Mouse (Mus musculus): ENCODE data around the gene Snx3. TPM values are rescaled to one million over a fixed set of nuclear protein-coding genes. Genes with fewer than 3 reads are reported as not detected.
A peak's percentile ranks its signal among the peaks of the same experiment; 100 is the strongest.

Gene Snx3
- polyA plus RNA-seq (2016; fragmentation: Nextera tagmentation; extraction: Ambion mirVana), result 236 and 240 TPM in 2 replicates

DNA sequence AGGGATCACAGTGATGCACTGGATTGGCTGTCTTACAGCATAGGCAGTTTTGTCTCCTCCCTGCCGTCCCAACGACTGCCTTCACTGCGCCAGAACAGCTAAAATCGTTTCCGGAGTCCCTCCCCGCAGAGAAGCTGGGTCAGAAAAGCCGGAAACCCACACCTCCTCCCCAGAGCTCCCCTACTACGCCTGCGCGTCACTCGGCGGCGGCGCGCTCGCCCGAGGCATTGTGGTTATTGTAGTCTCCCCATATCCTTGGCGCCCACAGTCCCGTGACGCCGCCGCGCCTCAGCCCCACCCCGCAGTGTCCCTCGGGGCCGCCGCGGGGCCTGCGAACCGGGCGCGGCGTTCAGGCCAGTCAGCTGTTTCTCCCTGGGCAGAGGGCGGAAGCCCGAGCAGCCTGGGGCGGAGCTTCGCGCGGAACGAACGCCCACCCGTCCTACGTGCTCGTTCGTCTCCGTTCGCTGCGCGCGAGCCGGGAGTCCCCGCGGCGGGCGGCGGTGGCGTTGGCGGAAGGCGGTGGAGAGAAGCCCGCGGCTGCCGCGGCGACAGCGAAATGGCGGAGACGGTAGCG is at the start of gene Snx3:
Gene Snx3, plus strand, starts transcription at position 256 of the 574 bp plus-strand sequence.
- WGBS, result under 1% methylated on average over 68 of the region's 68 CpGs
- Histone ChIP-seq H3K27ac (peak within 1 kb of the TSS; percentile 97), H3K4me3 (peak within 1 kb of the TSS; percentile 97), H3K36me3 (peaks cover 13% of the 10 kb centered on the region), H3K9me3 (replicated peaks) (no peaks in the 10 kb centered on the region), H3K4me1 (peaks cover 12% of the 10 kb centered on the region), H3K27me3 (ENCODE audit: low read depth, poor library complexity, severe bottlenecking) (no peaks in the 10 kb centered on the region)
- peak; percentile 95 for DNase-seq (ENCODE audit: low spot score)

- Histone ChIP-seq H3K4me1 (no peaks in the 10 kb centered on the region), H3K27me3 (ENCODE audit: low read depth, poor library complexity, severe bottlenecking) (no peaks in the 10 kb centered on the region), H3K9me3 (replicated peaks) (no peaks in the 10 kb centered on the region), H3K27ac (no peak overlapping the region), H3K36me3 (peaks cover 10% of the 10 kb centered on the region), H3K4me3 (no peak overlapping the region)
- WGBS, result 84% methylated on average over 11 of the region's 11 CpGs
- DNase-seq (ENCODE audit: low spot score), result no peak
Observed at GRCm38 (mm10) chr10:42454266-42454665, 47.6 kb upstream of the Snx3 start.

DNA sequence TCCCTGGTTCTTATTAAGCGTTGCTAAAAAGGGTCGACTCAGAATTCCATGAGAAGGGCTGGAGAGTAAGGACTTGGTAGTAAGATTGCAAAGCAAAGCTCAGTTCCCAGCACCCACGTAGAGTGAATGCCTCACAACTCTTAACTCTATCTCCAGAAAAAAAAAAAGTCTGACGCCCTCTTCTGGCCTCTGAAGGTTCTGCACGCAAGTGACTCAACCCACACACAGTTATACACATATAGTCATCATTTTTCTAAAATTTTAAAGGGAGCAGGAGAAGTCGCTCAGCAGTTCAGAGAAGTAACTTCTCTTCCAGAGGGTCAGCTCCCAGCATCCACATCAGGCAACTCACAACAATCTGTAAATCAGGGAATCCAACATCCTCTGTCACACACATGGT is 47.1 kb upstream of the Snx3 start:
- WGBS, result 90% methylated on average over 6 of the region's 6 CpGs
- Histone ChIP-seq H3K27me3 (ENCODE audit: low read depth, poor library complexity, severe bottlenecking) (no peaks in the 10 kb centered on the region), H3K36me3 (peaks cover 14% of the 10 kb centered on the region), H3K27ac (no peak overlapping the region), H3K9me3 (replicated peaks) (no peaks in the 10 kb centered on the region), H3K4me3 (no peak overlapping the region), H3K4me1 (no peaks in the 10 kb centered on the region)
- no peak for DNase-seq (ENCODE audit: low spot score)

DNA sequence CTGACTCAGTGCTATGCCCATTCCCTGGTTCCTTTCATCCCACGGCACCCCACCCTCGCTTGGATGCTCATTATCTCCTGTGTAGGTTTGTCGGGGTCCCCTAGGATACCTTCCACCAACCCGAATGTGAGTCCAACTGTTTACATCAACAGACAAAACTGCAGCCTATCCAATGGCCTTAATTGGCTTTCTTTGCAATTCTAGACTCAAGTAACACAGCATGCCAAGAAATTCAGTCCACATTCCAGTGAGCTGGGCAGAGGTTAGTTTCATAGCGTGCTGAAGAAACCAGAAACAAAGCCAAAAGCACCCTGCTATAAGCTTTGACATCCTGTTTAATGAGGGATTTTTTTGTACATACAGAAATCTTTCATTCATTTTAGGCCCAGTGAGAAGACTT is 45.8 kb upstream of the Snx3 start:
- DNase-seq (ENCODE audit: low spot score), result no peak
- Histone ChIP-seq H3K27ac (no peak overlapping the region), H3K27me3 (ENCODE audit: low read depth, poor library complexity, severe bottlenecking) (no peaks in the 10 kb centered on the region), H3K9me3 (replicated peaks) (no peaks in the 10 kb centered on the region), H3K4me3 (no peak overlapping the region), H3K4me1 (no peaks in the 10 kb centered on the region), H3K36me3 (peaks cover 15% of the 10 kb centered on the region)
- WGBS, result 89% methylated on average over 5 of the region's 5 CpGs

- Histone ChIP-seq H3K27me3 (ENCODE audit: low read depth, poor library complexity, severe bottlenecking) (no peaks in the 10 kb centered on the region), H3K27ac (0 out of 2 replicates have a peak overlapping the region, but pooled peaks have one; percentile 9), H3K36me3 (peaks cover 15% of the 10 kb centered on the region), H3K4me1 (no peaks in the 10 kb centered on the region), H3K9me3 (replicated peaks) (no peaks in the 10 kb centered on the region), H3K4me3 (no peak overlapping the region)
- WGBS, result 83% methylated on average over 9 of the region's 9 CpGs
- no peak for DNase-seq (ENCODE audit: low spot score)
Observed at GRCm38 (mm10) chr10:42457557-42458191, 44.2 kb upstream of the Snx3 start.

GRCm38 (mm10) chr10:42464224-42464623 is 37.6 kb upstream of the Snx3 start:
- no peak for DNase-seq (ENCODE audit: low spot score)
- Histone ChIP-seq H3K27me3 (ENCODE audit: low read depth, poor library complexity, severe bottlenecking) (no peaks in the 10 kb centered on the region), H3K27ac (peak overlapping the region; percentile 47), H3K36me3 (peaks cover 6% of the 10 kb centered on the region), H3K4me3 (no peak overlapping the region), H3K4me1 (peaks cover 8% of the 10 kb centered on the region), H3K9me3 (replicated peaks) (no peaks in the 10 kb centered on the region)
- WGBS, result 28% methylated on average over 5 of the region's 5 CpGs

- Histone ChIP-seq H3K4me3 (no peak overlapping the region), H3K27ac (no peak overlapping the region), H3K9me3 (replicated peaks) (no peaks in the 10 kb centered on the region), H3K27me3 (ENCODE audit: low read depth, poor library complexity, severe bottlenecking) (no peaks in the 10 kb centered on the region), H3K4me1 (peaks cover 8% of the 10 kb centered on the region), H3K36me3 (no peaks in the 10 kb centered on the region)
- 76% methylated on average over 14 of the region's 14 CpGs for WGBS
- no peak for DNase-seq (ENCODE audit: low spot score)
Observed at GRCm38 (mm10) chr10:42464805-42465204, 37.0 kb upstream of the Snx3 start.

- DNase-seq (ENCODE audit: low spot score), result no peak
- no peaks in the 10 kb centered on the region for H3K27me3 ChIP-seq (ENCODE audit: low read depth, poor library complexity, severe bottlenecking)
- H3K27ac ChIP-seq, result no peak overlapping the region
- WGBS, result 74% methylated on average over 6 of the region's 6 CpGs
- peaks cover 11% of the 10 kb centered on the region for H3K36me3 ChIP-seq
- H3K4me3 ChIP-seq, result no peak overlapping the region
- H3K4me1 ChIP-seq, result peaks cover 14% of the 10 kb centered on the region
- no peaks in the 10 kb centered on the region for H3K9me3 ChIP-seq (replicated peaks)
Observed at GRCm38 (mm10) chr10:42474946-42475514, 26.8 kb upstream of the Snx3 start.

DNA sequence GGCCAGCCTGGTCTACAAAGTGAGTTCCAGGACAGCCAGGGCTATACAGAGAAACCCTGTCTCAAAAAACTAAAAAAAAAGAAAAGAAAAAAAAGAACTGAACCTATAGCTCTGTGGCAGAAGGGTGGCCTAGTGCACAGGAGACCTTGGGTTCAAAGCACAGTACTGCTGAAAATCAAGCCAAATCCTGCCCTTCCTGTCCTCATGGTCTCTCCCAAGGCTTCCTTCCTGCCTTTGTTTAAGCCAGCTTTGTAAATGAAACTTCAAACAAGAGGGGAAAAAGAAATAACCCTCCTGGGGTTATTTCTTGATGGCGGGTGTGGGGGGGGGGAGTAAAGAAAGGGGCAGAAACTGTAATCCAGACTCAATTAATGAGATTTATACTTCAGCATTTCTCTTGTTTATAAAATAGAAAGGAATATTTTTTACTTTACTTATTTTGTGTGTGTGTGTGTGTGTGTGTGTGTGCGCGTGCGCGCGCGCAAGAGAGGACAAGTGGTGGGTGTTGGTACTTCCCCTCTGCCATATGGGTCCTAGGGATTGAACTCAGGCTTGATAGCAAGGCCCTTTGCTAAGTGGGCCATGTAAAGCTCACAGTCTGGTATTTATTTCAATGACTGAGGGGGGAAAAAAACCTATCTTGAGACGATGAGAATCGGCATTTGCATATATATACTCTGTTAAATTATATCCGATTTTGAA is 24.9 kb upstream of the Snx3 start:
- 92% methylated on average over 10 of the region's 10 CpGs for WGBS

GRCm38 (mm10) chr10:42477550-42478340 is 24.1 kb upstream of the Snx3 start:
- no peaks in the 10 kb centered on the region for H3K9me3 ChIP-seq (replicated peaks)
- WGBS, result 13% methylated on average over 25 of the region's 25 CpGs
- peak overlapping the region; percentile 84 for H3K4me3 ChIP-seq
- peaks cover 14% of the 10 kb centered on the region for H3K4me1 ChIP-seq
- DNase-seq (ENCODE audit: low spot score), result no peak
- no peaks in the 10 kb centered on the region for H3K27me3 ChIP-seq (ENCODE audit: low read depth, poor library complexity, severe bottlenecking)
- H3K27ac ChIP-seq, result peak overlapping the region; percentile 96
- peaks cover 3% of the 10 kb centered on the region; the same call in 1 of the 2 replicates for H3K36me3 ChIP-seq

More for the DNA sequence above, 24.9 kb upstream of the Snx3 start:
- Histone ChIP-seq H3K4me3 (no peak overlapping the region), H3K27ac (no peak overlapping the region), H3K9me3 (replicated peaks) (no peaks in the 10 kb centered on the region), H3K36me3 (peaks cover 5% of the 10 kb centered on the region), H3K4me1 (peaks cover 14% of the 10 kb centered on the region), H3K27me3 (ENCODE audit: low read depth, poor library complexity, severe bottlenecking) (no peaks in the 10 kb centered on the region)
- DNase-seq (ENCODE audit: low spot score), result no peak

DNA sequence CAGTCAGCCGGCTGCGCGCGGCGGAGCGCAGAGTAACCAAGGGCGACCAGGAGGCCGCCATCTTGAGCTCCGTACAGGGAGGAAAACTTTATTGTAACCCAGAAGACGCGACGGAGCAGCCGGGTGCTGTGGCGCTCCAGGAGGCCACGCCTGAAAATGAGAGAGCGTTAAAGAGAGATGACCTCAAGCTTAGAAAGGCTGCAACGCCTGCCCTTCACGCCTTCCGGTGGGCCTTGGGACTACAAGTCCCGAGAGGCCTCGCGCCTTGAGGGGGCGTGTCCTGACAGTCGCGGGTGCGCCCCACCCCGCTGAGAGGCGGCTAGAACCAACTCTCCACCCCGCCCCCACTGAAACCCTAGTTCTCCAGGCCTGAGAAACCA is 23.5 kb upstream of the Snx3 start, which contains the start of gene Afg1l:
Gene Afg1l, minus strand, starts transcription at position 225 of the 380 bp plus-strand sequence.
- Histone ChIP-seq H3K4me3 (peak within 1 kb of the TSS; percentile 84), H3K36me3 (no peaks in the 10 kb centered on the region), H3K4me1 (peaks cover 14% of the 10 kb centered on the region), H3K27ac (peak within 1 kb of the TSS; percentile 96), H3K9me3 (replicated peaks) (no peaks in the 10 kb centered on the region), H3K27me3 (ENCODE audit: low read depth, poor library complexity, severe bottlenecking) (no peaks in the 10 kb centered on the region)
- DNase-seq (ENCODE audit: low spot score), result peak; percentile 93
- WGBS, result under 1% methylated on average over 29 of the region's 29 CpGs

DNA sequence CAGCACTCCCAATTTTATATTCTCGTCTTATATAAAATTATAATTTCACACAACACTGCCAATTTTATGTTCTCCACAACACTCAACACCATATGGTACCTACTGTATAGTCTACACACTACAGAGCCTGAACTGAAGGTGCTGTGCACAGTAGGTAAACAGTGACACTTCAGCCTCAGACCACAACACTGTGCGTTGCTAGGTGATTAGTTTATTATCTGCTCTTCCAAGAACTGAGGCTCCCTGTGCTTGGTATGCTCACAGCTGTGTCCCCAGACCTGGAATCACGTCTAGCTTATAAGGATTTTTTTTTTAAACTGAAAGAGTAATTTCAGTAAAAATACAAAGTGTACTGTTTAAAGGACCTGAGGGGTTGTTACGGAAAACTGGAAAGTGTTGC is 21.1 kb upstream of the Snx3 start:
- 78% methylated on average over 4 of the region's 4 CpGs for WGBS
- no peak overlapping the region for H3K27ac ChIP-seq
- H3K4me1 ChIP-seq, result peaks cover 14% of the 10 kb centered on the region
- no peak for DNase-seq (ENCODE audit: low spot score)
- no peaks in the 10 kb centered on the region for H3K36me3 ChIP-seq
- H3K9me3 ChIP-seq (replicated peaks), result no peaks in the 10 kb centered on the region
- H3K4me3 ChIP-seq, result no peak overlapping the region
- H3K27me3 ChIP-seq (ENCODE audit: low read depth, poor library complexity, severe bottlenecking), result no peaks in the 10 kb centered on the region
